Mouse (Mus musculus): Measurements from ENCODE around the gene Atf6. TPM values are rescaled to one million over a fixed set of nuclear protein-coding genes. Genes with fewer than 3 reads are reported as not detected.

Gene Atf6
- polyA plus RNA-seq (2012; rRNA removed), result 3.7 and 4.8 TPM in 2 replicates
- 6.6 and 8.2 TPM in 2 replicates for polyA plus RNA-seq (2014; fragmentation: Nextera tagmentation; extraction: Ambion mirVana)

- H3K27ac ChIP-seq, result peak within 1 kb of the TSS; percentile 63
- H3K27me3 ChIP-seq (ENCODE audit: control insufficient read depth, insufficient read depth, low read length), result no peaks in the 10 kb centered on the region
- peaks cover 10 to 24% of the 10 kb centered on the region in 2 experiments for H3K4me1 ChIP-seq (replicated peaks; ENCODE audit: control insufficient read depth in 2 of 2, insufficient read depth in 2 of 2, low read length in 1 of 2)
- under 1% methylated on average over 25 of the region's 25 CpGs for WGBS (ENCODE audit: insufficient replicate concordance)
- ATAC-seq (ENCODE audit: insufficient read depth), result peak; percentile 86
- peak within 1 kb of the TSS; percentile 78 to 92 for H3K4me3 ChIP-seq (ENCODE audit: insufficient read depth in 1 of 2, low read depth in 2 of 2, low read length in 2 of 2)
- peak within 1 kb of the TSS; percentile 74 for H3K4me2 ChIP-seq (ENCODE audit: low read depth)
- peak; percentile 88 to 92 (median 90) for DNase-seq (ENCODE audit: low read depth in 3 of 3, low spot score in 3 of 3)
- peak within 1 kb of the TSS; percentile 92 for H3K9ac ChIP-seq (replicated peaks)
- H3K9me3 ChIP-seq (ENCODE audit: control insufficient read depth, low read length), result no peaks in the 10 kb centered on the region
- TF ChIP-seq CTCF (IDR thresholded peaks at IDR 0.05; ENCODE audit: low read depth) (no peak), EP300 (IDR thresholded peaks at IDR 0.05; ENCODE audit: low read depth) (peak; percentile 44)
- no peaks in the 10 kb centered on the region for H3K36me3 ChIP-seq (replicated peaks; ENCODE audit: control insufficient read depth, insufficient read depth, low read depth)
Observed at GRCm38 (mm10) chr1:170867691-170868105, at the start of gene Atf6. TSS of gene Atf6 (minus strand) at chr1:170867771.

GRCm38 (mm10) chr1:170915657-170916056, 48.1 kb upstream of the Atf6 start:
- no peak overlapping the region for H3K4me2 ChIP-seq (ENCODE audit: low read depth)
- no peak for TF ChIP-seq EP300 (IDR thresholded peaks at IDR 0.05; ENCODE audit: low read depth)
- no peak for TF ChIP-seq CTCF (IDR thresholded peaks at IDR 0.05; ENCODE audit: low read depth)
- no peak for DNase-seq (ENCODE audit: low read depth in 3 of 3, low spot score in 3 of 3)
- no peaks in the 10 kb centered on the region for H3K36me3 ChIP-seq (replicated peaks; ENCODE audit: control insufficient read depth, insufficient read depth, low read depth)
- no peak overlapping the region for H3K4me3 ChIP-seq (ENCODE audit: insufficient read depth in 1 of 2, low read depth in 2 of 2, low read length in 2 of 2)
- no peaks in the 10 kb centered on the region for H3K27me3 ChIP-seq (ENCODE audit: control insufficient read depth, insufficient read depth, low read length)
- H3K27ac ChIP-seq, result no peak overlapping the region
- no peak overlapping the region for H3K9ac ChIP-seq (replicated peaks)
- no peaks in the 10 kb centered on the region for H3K9me3 ChIP-seq (ENCODE audit: control insufficient read depth, low read length)
- 56% methylated on average over 5 of the region's 5 CpGs for WGBS (ENCODE audit: insufficient replicate concordance)
- H3K4me1 ChIP-seq (replicated peaks; ENCODE audit: control insufficient read depth in 2 of 2, insufficient read depth in 2 of 2, low read length in 1 of 2), result no peaks in the 10 kb centered on the region
- ATAC-seq (ENCODE audit: insufficient read depth), result no peak

GRCm38 (mm10) chr1:170912891-170913615, 45.5 kb upstream of the Atf6 start, which contains the start of gene Fcrlb:
TSS of gene Fcrlb (minus strand) at chr1:170912941.
- ATAC-seq (ENCODE audit: insufficient read depth), result no peak
- peaks cover 14% of the 10 kb centered on the region for H3K27me3 ChIP-seq (ENCODE audit: control insufficient read depth, insufficient read depth, low read length)

GRCm38 (mm10) chr1:170911907-170912660, 44.5 kb upstream of the Atf6 start:
- ATAC-seq (ENCODE audit: insufficient read depth), result no peak
- Histone ChIP-seq H3K27me3 (ENCODE audit: control insufficient read depth, insufficient read depth, low read length) (peaks cover 24% of the 10 kb centered on the region), H3K4me1 (replicated peaks; ENCODE audit: control insufficient read depth in 2 of 2, insufficient read depth in 2 of 2, low read length in 1 of 2) (no peaks in the 10 kb centered on the region), H3K9ac (replicated peaks) (no peak overlapping the region), H3K9me3 (ENCODE audit: control insufficient read depth, low read length) (no peaks in the 10 kb centered on the region), H3K4me2 (ENCODE audit: low read depth) (no peak overlapping the region), H3K27ac (no peak overlapping the region), H3K36me3 (replicated peaks; ENCODE audit: control insufficient read depth, insufficient read depth, low read depth) (no peaks in the 10 kb centered on the region), H3K4me3 (ENCODE audit: insufficient read depth in 1 of 2, low read depth in 2 of 2, low read length in 2 of 2) (no peak overlapping the region)
- DNase-seq (ENCODE audit: low read depth in 3 of 3, low spot score in 3 of 3), result no peak
- WGBS (ENCODE audit: insufficient replicate concordance), result 51% methylated on average over 11 of the region's 11 CpGs
- TF ChIP-seq CTCF (IDR thresholded peaks at IDR 0.05; ENCODE audit: low read depth), result no peak
- TF ChIP-seq EP300 (IDR thresholded peaks at IDR 0.05; ENCODE audit: low read depth), result no peak

More at GRCm38 (mm10) chr1:170912891-170913615, 45.5 kb upstream of the Atf6 start, which contains the start of gene Fcrlb:
- Histone ChIP-seq H3K9ac (replicated peaks) (no peak within 1 kb of the TSS), H3K36me3 (replicated peaks; ENCODE audit: control insufficient read depth, insufficient read depth, low read depth) (no peaks in the 10 kb centered on the region), H3K4me3 (ENCODE audit: insufficient read depth in 1 of 2, low read depth in 2 of 2, low read length in 2 of 2) (no peak within 1 kb of the TSS), H3K27ac (no peak within 1 kb of the TSS), H3K4me1 (replicated peaks; ENCODE audit: control insufficient read depth in 2 of 2, insufficient read depth in 2 of 2, low read length in 1 of 2) (no peaks in the 10 kb centered on the region), H3K9me3 (ENCODE audit: control insufficient read depth, low read length) (no peaks in the 10 kb centered on the region), H3K4me2 (ENCODE audit: low read depth) (no peak within 1 kb of the TSS)
- DNase-seq (ENCODE audit: low read depth in 3 of 3, low spot score in 3 of 3), result no peak
- no peak for TF ChIP-seq CTCF (IDR thresholded peaks at IDR 0.05; ENCODE audit: low read depth)
- no peak for TF ChIP-seq EP300 (IDR thresholded peaks at IDR 0.05; ENCODE audit: low read depth)
- WGBS (ENCODE audit: insufficient replicate concordance), result 39% methylated on average over 5 of the region's 5 CpGs

GRCm38 (mm10) chr1:170908341-170908740, 40.8 kb upstream of the Atf6 start:
- no peaks in the 10 kb centered on the region for H3K36me3 ChIP-seq (replicated peaks; ENCODE audit: control insufficient read depth, insufficient read depth, low read depth)
- ATAC-seq (ENCODE audit: insufficient read depth) (no peak), DNase-seq (ENCODE audit: low read depth in 3 of 3, low spot score in 3 of 3) (no peak)
- no peak overlapping the region for H3K27ac ChIP-seq
- no peak for TF ChIP-seq EP300 (IDR thresholded peaks at IDR 0.05; ENCODE audit: low read depth)
- no peak for TF ChIP-seq CTCF (IDR thresholded peaks at IDR 0.05; ENCODE audit: low read depth)
- peak overlapping the region; percentile 50 for H3K4me2 ChIP-seq (ENCODE audit: low read depth)
- no peak overlapping the region for H3K9ac ChIP-seq (replicated peaks)
- no peaks in the 10 kb centered on the region for H3K4me1 ChIP-seq (replicated peaks; ENCODE audit: control insufficient read depth in 2 of 2, insufficient read depth in 2 of 2, low read length in 1 of 2)
- peak overlapping the region; percentile 22 to 23; a peak in 2 of 4 replicates for H3K4me3 ChIP-seq (ENCODE audit: insufficient read depth in 1 of 2, low read depth in 2 of 2, low read length in 2 of 2)
- 9% methylated on average over 21 of the region's 21 CpGs for WGBS (ENCODE audit: insufficient replicate concordance)
- H3K27me3 ChIP-seq (ENCODE audit: control insufficient read depth, insufficient read depth, low read length), result peaks cover 37% of the 10 kb centered on the region
- no peaks in the 10 kb centered on the region for H3K9me3 ChIP-seq (ENCODE audit: control insufficient read depth, low read length)
